Mouse (Mus musculus) heart, adult 8-10 months (tissue): Measurements from ENCODE around the gene Dad1. TPM values are rescaled to one million over a fixed set of nuclear protein-coding genes. Genes with fewer than 3 reads are reported as not detected.

Source experiments
- DNase-seq: peaks from one replicate; pipeline ENCODE4 v3.0.0; 2022; ENCODE audit warnings: low spot score
- total RNA-seq, 4 experiments: library from RNA; stranded (reverse); gene quantifications; 2 replicates each; pipeline ENCODE4 v1.2.4; 2022

Dad1 gene
- total RNA-seq, 4 experiments from 2014 or later = 108 to 121 (median 113) TPM

- DNase-seq = no peak
These were observed 47.0 kb downstream of the Dad1 start for GRCm38 (mm10) chr14:54206750-54207550.

- DNase-seq = no peak
These were observed 47.6 kb downstream of the Dad1 start for GRCm38 (mm10) chr14:54206309-54206708.

- DNase-seq = no peak
These were observed 48.0 kb downstream of the Dad1 start for GRCm38 (mm10) chr14:54205904-54206303.

GRCm38 (mm10) chr14:54204786-54205185 lies 49.1 kb downstream of the Dad1 start:
- no peak for DNase-seq

- DNase-seq = no peak
These were observed 49.6 kb downstream of the Dad1 start for GRCm38 (mm10) chr14:54204311-54204710.

GRCm38 (mm10) chr14:54203776-54204175 lies 50.1 kb downstream of the Dad1 start:
- no peak for DNase-seq

DNA sequence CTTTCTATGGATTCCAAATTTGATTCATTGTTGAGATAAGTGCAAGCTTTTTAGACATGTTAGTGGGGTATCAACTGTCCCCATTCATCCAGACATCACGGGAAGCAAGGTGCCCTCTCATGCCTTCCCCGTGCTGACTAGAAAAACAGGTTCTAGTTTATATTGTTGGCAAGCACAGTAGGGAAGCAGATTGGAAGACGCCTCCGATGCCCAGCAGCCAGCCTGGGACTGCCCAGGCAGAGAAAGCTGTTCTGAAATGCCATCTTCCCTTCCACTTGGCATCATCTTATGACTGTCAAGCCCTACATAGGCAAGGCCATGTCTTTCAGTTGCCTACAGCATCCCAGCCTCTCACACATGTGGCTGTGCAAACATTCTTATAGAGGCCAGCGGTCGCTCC lies 50.7 kb downstream of the Dad1 start:
- DNase-seq = no peak

GRCm38 (mm10) chr14:54200363-54200762 lies 53.5 kb downstream of the Dad1 start:
- DNase-seq = no peak

DNA sequence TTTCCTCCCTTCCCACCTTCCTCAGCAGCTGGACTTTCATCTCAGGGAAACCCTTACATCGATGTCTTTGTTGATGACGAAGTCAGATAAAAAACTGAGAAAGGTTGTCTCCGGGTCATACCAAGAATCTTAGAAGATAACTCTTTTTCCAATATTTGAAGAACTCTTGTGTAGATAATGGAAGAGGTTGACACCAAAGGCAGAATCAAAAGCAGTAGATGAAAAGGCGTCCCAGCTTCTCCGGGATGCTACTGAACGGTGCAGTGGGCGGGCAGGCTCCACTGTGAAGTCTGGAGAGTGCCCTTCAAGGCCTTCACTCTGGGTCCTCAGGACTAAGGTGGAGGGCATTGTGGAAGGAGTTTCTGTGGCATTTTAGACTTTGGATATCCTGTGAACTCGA lies 54.2 kb downstream of the Dad1 start:
- DNase-seq = no peak

DNA sequence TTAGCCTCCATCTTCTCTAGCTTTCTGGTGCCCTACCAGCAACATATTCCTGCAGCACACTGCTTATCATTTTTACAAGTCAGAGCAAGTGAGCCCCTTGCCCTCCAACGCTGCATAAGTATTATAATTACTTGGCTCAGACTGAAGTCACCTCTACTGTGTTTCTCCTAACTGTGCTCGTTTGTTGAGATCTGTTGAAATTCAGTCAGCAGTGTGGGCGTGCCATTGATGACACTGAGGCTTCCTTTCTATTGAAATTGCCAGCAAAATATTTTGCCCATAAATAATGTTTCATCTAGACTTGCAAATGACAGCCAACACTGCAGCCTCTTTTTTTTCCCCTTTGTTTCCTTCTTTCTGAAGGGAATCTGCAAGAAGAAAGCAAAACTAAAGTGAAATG lies 56.2 kb downstream of the Dad1 start:
- DNase-seq = no peak

DNA sequence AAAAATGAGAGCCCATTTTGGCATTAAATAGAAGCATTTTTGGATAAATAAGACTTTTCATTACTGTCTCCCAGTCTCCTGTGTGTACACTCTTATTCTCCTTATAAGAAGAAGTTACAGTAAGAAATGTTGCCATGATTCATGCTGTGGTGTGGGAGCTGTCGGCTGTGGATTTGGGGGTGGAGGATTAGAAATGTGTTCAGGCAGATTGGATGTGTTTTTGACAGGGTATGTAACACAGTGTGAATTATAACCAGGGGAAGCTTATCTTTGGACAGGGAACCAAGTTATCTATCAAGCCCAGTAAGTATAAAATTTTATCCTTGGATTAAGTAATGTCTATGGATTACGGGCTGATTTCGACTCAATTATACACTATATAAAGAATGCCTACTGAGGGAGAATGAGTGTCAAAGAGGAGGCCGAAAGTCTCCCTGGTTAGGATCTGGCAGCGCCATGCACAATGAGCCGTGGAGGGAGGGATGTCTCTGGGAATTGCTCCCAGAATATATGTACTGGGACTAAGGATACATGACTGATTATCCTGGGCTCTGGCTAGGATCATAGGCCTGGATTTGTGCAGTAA lies 58.0 kb downstream of the Dad1 start:
- DNase-seq = no peak

DNA sequence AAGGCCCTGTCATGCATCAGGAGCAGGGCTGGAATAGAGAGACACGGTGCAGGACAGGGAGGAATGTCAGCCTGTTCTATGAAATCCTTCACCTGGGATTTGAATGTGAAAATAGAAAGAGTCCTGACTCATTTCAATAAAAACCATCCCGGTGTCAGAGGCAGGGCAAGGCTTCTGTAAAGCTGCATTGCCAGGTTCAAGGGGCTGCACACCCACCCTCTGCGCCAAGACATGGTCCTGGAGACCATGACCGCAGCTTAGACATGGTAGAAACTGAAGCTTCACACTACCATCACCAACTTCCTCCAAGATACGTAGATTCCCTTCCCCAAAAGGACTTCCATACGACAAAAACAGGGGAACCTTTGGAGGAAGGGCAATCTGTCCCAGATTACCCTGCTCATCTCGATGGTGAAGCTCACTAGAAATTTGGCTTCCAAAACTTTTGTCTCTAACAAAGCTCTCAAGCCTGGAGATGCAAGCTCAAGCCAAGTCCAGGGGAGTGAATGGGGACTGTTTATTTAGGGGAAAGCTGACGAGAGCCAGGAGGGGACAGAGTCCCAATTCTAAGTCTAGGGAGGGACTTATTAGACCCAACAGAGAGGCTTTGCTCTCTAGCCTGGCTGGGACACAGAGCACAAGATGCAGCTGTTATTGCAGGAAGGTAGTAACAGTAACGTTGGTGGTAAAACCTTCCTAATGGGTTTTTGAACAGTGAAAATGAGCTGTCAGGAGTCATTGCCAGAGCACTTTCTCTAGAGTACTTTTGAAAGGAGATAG lies 60.4 kb downstream of the Dad1 start:
- no peak for DNase-seq

DNA sequence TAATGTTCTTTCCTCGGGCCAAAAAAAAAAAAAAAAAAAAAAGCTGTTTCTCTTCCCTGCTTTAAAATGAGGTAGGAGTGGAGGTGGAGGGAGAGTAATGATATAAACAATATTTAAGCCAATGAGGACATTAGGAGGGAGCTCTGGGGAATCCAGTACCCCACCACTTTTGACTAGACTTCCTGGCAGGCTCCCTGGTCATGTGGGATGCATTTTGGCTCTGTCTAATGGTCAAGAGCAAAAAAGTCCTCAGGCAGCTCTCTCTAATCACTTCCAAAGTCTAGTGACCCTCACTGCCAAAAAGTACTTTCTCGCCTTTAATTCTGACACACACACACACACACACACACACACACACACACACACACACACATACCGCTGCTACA lies 61.4 kb downstream of the Dad1 start:
- peak; percentile 47 for DNase-seq

DNA sequence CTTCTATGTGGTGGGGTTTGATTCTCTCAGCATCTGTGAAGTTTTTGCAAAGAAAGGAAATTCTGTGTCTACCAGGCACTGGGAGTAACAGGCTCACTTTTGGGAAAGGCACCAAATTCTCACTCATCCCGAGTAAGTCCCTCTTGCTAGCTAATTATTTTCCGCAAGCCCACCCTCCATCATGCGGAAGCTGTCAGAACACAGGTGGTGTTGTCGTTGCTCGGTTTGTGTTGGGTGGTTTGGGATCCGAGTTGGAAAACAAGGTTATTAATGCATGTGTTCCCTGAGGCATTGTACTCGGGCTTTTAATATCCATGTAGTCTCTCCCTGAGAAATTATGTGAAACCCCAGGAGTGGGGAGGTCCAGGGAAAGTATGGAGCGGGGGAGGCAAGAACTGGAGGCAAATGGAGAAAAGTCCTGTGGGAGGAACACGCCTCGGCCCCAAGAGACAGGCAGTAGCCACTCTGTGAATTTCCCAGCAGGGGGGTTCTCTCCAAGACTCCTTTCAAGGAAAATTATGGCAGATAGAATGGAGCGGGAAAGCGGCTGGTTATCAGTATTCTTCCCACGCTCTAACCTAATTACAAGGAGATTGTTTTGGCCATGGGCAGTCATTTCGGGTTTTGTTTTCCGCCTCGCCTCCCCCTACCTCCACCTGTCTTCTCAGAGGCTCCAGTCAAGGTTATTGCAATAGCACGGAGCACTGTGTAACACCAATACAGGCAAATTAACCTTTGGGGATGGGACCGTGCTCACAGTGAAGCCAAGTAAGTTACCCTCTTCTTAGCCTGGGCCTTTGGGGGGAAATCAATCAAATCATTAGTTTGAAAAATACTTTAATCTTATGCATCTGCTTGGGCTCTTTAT lies 62.1 kb downstream of the Dad1 start:
- DNase-seq = peak; percentile 47

- DNase-seq = no peak
These were observed 62.9 kb downstream of the Dad1 start for GRCm38 (mm10) chr14:54191026-54191390.

DNA sequence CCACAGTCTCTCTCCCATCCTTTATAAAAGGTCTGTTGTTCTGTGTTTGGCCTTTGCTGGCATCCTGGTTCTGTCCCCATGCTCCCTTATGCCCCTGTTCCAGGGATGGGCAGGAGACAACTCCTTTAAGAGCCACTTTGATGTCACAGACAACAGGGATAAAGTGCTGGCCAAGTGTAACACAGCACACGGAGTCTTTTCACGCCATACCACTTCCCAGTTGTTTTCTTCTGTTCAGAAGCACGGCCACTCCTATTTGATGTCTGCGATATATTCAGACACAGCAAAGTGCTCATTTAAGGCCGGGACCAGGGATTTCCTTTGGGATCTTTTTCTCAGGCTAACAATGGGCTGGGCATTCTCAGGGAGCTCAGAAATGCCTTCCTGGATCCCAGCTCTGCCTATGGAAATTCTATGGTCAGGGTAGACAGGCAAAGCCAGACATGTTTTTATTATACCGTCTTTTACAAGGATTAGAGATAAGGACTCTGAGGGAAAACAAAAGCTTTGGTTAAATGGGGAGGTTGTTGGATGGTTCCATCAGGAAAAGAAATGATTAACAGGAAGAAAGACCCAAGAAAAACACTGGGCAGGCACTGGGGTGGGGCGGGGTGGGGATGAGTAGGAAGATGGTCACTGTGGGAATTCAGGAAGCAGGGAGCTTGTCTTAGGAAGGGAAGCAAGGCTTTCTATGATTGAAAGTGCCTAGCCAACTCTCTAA lies 63.4 kb downstream of the Dad1 start:
- DNase-seq = no peak

GRCm38 (mm10) chr14:54189255-54189654 lies 64.6 kb downstream of the Dad1 start:
- no peak for DNase-seq

DNA sequence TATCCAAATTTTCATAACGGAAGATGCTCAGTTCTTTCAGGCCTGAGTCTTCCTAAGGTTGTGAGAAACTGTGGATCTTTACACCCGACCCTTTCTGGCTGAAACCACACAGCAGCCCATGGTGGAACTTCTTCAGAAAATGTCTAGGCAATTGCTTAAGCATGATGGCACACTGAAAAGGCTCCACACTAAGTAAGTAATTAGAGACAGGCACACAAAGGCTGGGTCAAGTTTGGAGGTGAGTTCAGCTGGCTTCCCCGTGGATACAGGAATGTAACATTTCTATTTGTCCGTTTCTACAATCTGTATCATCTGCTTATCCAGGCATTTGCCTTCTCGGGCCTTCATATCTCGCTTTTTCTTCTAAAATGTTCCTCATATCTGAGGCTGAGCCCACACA lies 66.7 kb downstream of the Dad1 start:
- no peak for DNase-seq
